Mouse (Mus musculus) liver, embryonic 13.5 days (tissue): ENCODE measurements around the gene Slc25a34. TPM values are rescaled to one million over a fixed set of nuclear protein-coding genes. Genes with fewer than 3 reads are reported as not detected.

ENCODE experiments used
- ATAC-seq: fragments of 200-750 bp; cut with Nextera tagmentation; 2 replicates; pipeline ENCODE4 v1.8.0; 2017; ENCODE audit warnings: low read depth, mild to moderate bottlenecking, moderate number of reproducible peaks, moderate library complexity
- DNase-seq: peaks from one replicate; pipeline ENCODE4 v3.0.0; 2022
- H3K27ac ChIP-seq: fragments of 300-500 bp; sonication (generic); 2 replicates; pipeline ENCODE4 v1.5.1; 2015; ENCODE audit warnings: moderate library complexity, mild to moderate bottlenecking, inconsistent platforms
- H3K27me3 ChIP-seq: fragments of 300-500 bp; sonication (generic); 2 replicates; pipeline ENCODE4 v1.6.1; 2015; ENCODE audit warnings: mild to moderate bottlenecking, inconsistent platforms
- H3K36me3 ChIP-seq: fragments of 300-500 bp; sonication (generic); 2 replicates; pipeline ENCODE4 v1.6.1; 2015; ENCODE audit warnings: mild to moderate bottlenecking, inconsistent platforms
- H3K4me1 ChIP-seq: fragments of 300-500 bp; sonication (generic); replicated peaks from 2 replicates; pipeline ENCODE4 v1.6.1; 2015; ENCODE audit warnings: inconsistent platforms
- H3K4me2 ChIP-seq: fragments of 300-500 bp; sonication (generic); 2 replicates; pipeline ENCODE4 v1.6.1; 2015; ENCODE audit warnings: inconsistent platforms, mild to moderate bottlenecking, moderate library complexity
- H3K4me3 ChIP-seq: fragments of 300-500 bp; sonication (generic); replicated peaks from 2 replicates; pipeline ENCODE4 v1.5.1; 2015; ENCODE audit warnings: mild to moderate bottlenecking, inconsistent platforms
- H3K9ac ChIP-seq: fragments of 300-500 bp; sonication (generic); 2 replicates; pipeline ENCODE4 v1.6.1; 2015; ENCODE audit warnings: mild to moderate bottlenecking, inconsistent platforms
- H3K9me3 ChIP-seq: fragments of 300-500 bp; sonication (generic); replicated peaks from 2 replicates; pipeline ENCODE4 v1.6.1; 2016; ENCODE audit warnings: inconsistent platforms
- WGBS: fragments of 180-500 bp; shearing (Covaris S2); methylation state at CpG from one replicate; pipeline ENCODE4 v1.1.7; 2015; ENCODE audit not compliant: insufficient replicate concordance; 5-methylcytosine and 5-hydroxymethylcytosine counted together
- polyA plus RNA-seq: library from polyadenylated mRNA; unstranded; fragments of >200 nt; fragmentation: Nextera tagmentation; extraction: Ambion mirVana; gene quantifications from 2 replicates; pipeline ENCODE4 v1.2.1, GENCODE M21; 2015

Gene Slc25a34
- polyA plus RNA-seq, 1 experiment from 2014 or later: 0.13 TPM

DNA sequence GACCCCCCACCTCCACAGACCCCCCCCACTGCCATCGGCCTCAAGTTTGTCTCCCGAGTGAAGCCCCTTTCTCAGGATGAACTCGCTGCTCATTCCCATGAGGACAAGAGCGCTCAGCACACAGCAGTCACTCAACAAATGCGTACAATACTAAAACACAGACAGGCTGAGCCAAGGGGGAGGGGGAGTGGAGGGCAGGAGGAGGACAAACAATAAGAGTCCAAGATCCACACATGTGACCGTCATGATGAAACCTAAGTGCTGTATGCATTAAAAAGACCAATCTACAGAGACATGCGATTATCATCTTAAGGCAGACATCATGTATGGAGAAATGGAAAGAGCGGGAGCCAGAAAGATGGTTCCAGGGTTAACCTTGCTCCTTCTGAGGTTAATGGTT lies 33.3 kb upstream of the Slc25a34 start:
- H3K27ac ChIP-seq: 0 out of 2 replicates have a peak overlapping the region, but pooled peaks have one; percentile 39
- no peaks in the 10 kb centered on the region for H3K27me3 ChIP-seq
- no peak for DNase-seq
- 81% methylated on average over 8 of the region's 8 CpGs for WGBS
- H3K4me1 ChIP-seq: peaks cover 31% of the 10 kb centered on the region
- H3K36me3 ChIP-seq: peaks cover 34% of the 10 kb centered on the region
- ATAC-seq: peak; percentile 30; the same call in 1 of the 2 replicates
- no peak overlapping the region for H3K4me2 ChIP-seq
- H3K9ac ChIP-seq: no peak overlapping the region
- no peak overlapping the region for H3K4me3 ChIP-seq
- no peaks in the 10 kb centered on the region for H3K9me3 ChIP-seq

- ATAC-seq (no peak), DNase-seq (no peak)
- H3K9me3 ChIP-seq: no peaks in the 10 kb centered on the region
- no peak overlapping the region for H3K27ac ChIP-seq
- no peaks in the 10 kb centered on the region for H3K27me3 ChIP-seq
- no peak overlapping the region for H3K4me3 ChIP-seq
- H3K4me1 ChIP-seq: peaks cover 31% of the 10 kb centered on the region
- no peak overlapping the region for H3K9ac ChIP-seq
- no peak overlapping the region for H3K4me2 ChIP-seq
- peaks cover 32% of the 10 kb centered on the region for H3K36me3 ChIP-seq
- 42% methylated on average over 12 of the region's 12 CpGs for WGBS
These were observed 32.4 kb upstream of the Slc25a34 start for GRCm38 (mm10) chr4:141655908-141656608.

- WGBS: 79% methylated on average over 6 of the region's 6 CpGs
These were observed 30.9 kb upstream of the Slc25a34 start for GRCm38 (mm10) chr4:141654509-141654908.

DNA sequence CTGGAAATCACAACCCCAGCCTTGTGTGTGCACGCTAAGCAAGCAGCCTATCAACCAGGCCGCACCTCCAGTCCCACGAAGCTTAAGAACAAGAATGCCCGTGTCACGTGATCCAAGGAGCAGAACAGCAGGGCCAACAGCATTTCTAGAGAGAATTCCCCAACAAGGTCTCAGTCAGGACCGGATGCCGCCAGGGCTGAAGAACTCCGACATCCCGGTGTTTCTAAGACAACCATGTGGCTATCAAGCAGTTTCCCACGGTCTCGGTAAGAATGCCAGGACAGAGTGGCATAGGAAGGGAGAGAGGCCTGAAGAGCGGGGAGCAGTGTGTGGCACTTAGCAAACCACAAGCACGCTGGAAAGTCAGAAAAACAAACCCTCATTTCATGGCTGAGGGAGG lies 30.2 kb upstream of the Slc25a34 start:
- DNase-seq (no peak), ATAC-seq (no peak)
- Histone ChIP-seq H3K27ac (no peak overlapping the region), H3K4me1 (peaks cover 30% of the 10 kb centered on the region), H3K9me3 (no peaks in the 10 kb centered on the region), H3K27me3 (no peaks in the 10 kb centered on the region), H3K4me2 (no peak overlapping the region), H3K4me3 (no peak overlapping the region), H3K36me3 (peaks cover 22% of the 10 kb centered on the region), H3K9ac (no peak overlapping the region)
- WGBS: 84% methylated on average over 13 of the region's 13 CpGs

More at GRCm38 (mm10) chr4:141654509-141654908, 30.9 kb upstream of the Slc25a34 start:
- Histone ChIP-seq H3K36me3 (peaks cover 19% of the 10 kb centered on the region), H3K27ac (no peak overlapping the region), H3K4me2 (no peak overlapping the region), H3K4me1 (peaks cover 31% of the 10 kb centered on the region), H3K27me3 (no peaks in the 10 kb centered on the region), H3K9ac (no peak overlapping the region), H3K4me3 (no peak overlapping the region), H3K9me3 (no peaks in the 10 kb centered on the region)
- ATAC-seq (no peak), DNase-seq (no peak)

DNA sequence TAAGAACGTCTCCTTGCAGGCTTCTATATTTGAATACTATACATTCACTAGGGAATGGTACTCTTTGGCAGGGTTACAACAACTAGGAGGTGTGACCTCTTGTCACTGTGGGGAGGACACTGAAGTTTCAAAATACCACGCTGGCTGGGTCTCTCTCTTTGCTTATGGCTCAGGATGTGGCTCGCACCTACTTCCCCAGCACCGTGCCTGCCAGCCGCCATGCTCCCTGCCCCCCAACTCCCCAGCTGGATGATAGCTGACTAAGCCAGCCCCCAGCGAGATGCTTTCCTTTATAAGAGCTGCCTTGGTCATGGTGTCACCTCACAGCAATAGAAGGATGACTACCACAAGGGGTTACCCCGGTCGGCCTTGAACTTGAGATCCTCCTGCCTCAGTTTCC lies 29.4 kb upstream of the Slc25a34 start:
- H3K9me3 ChIP-seq: no peaks in the 10 kb centered on the region
- H3K27ac ChIP-seq: no peak overlapping the region
- H3K4me1 ChIP-seq: peaks cover 23% of the 10 kb centered on the region
- H3K4me3 ChIP-seq: no peak overlapping the region
- DNase-seq (no peak), ATAC-seq (no peak)
- 64% methylated on average over 8 of the region's 8 CpGs for whole genome bisulfite sequencing
- peaks cover 24% of the 10 kb centered on the region for H3K36me3 ChIP-seq
- no peak overlapping the region for H3K4me2 ChIP-seq
- H3K9ac ChIP-seq: no peak overlapping the region
- H3K27me3 ChIP-seq: no peaks in the 10 kb centered on the region

GRCm38 (mm10) chr4:141651944-141652343 lies 28.3 kb upstream of the Slc25a34 start:
- DNase-seq (no peak), ATAC-seq (no peak)
- Histone ChIP-seq H3K27me3 (no peaks in the 10 kb centered on the region), H3K9ac (no peak overlapping the region), H3K9me3 (no peaks in the 10 kb centered on the region), H3K4me1 (peaks cover 16% of the 10 kb centered on the region), H3K4me3 (no peak overlapping the region), H3K36me3 (peaks cover 21% of the 10 kb centered on the region), H3K27ac (no peak overlapping the region), H3K4me2 (no peak overlapping the region)
- 82% methylated on average over 10 of the region's 10 CpGs for WGBS

GRCm38 (mm10) chr4:141651286-141651685 lies 27.7 kb upstream of the Slc25a34 start:
- no peak overlapping the region for H3K9ac ChIP-seq
- no peaks in the 10 kb centered on the region for H3K27me3 ChIP-seq
- no peaks in the 10 kb centered on the region for H3K9me3 ChIP-seq
- H3K27ac ChIP-seq: no peak overlapping the region
- peaks cover 10% of the 10 kb centered on the region for H3K4me1 ChIP-seq
- WGBS: 82% methylated on average over 6 of the region's 6 CpGs
- H3K4me3 ChIP-seq: no peak overlapping the region
- peaks cover 21% of the 10 kb centered on the region for H3K36me3 ChIP-seq
- DNase-seq: no peak
- H3K4me2 ChIP-seq: no peak overlapping the region
- no peak for ATAC-seq

DNA sequence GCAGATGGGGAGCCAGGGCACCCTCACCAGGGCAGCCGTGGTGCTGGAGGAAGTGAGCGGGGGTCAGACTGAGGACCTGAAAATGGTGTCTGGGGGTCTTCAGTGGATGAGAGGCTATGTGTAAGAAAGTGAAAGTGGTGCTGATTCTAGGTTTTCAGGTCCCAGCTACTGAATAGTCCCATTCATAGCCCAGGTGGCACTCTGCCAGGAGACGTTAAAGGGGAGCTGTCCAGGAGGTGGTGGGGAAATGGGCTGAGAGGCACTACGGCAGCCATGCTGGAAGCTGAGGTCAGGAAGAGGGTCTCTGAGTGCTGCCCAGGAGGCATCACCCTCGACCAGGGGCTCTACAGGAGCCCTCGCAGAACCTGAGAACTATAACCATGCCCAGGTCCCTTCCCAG lies 25.6 kb upstream of the Slc25a34 start:
- H3K9ac ChIP-seq: no peak overlapping the region
- H3K27me3 ChIP-seq: no peaks in the 10 kb centered on the region
- WGBS: 77% methylated on average over 6 of the region's 6 CpGs
- no peak overlapping the region for H3K4me3 ChIP-seq
- peaks cover 20% of the 10 kb centered on the region for H3K36me3 ChIP-seq
- no peak overlapping the region for H3K4me2 ChIP-seq
- no peak overlapping the region for H3K27ac ChIP-seq
- ATAC-seq (no peak), DNase-seq (no peak)
- 0 out of 2 replicates have a peak, but pooled peaks cover 2% of the 10 kb centered on the region for H3K4me1 ChIP-seq
- H3K9me3 ChIP-seq: no peaks in the 10 kb centered on the region

GRCm38 (mm10) chr4:141648262-141648661 lies 24.6 kb upstream of the Slc25a34 start:
- Histone ChIP-seq H3K4me1 (peaks cover 2% of the 10 kb centered on the region; the same call in 1 of the 2 replicates), H3K27ac (no peak overlapping the region), H3K27me3 (no peaks in the 10 kb centered on the region), H3K4me2 (no peak overlapping the region), H3K9ac (no peak overlapping the region), H3K36me3 (peaks cover 12% of the 10 kb centered on the region; the same call in 1 of the 2 replicates), H3K9me3 (no peaks in the 10 kb centered on the region), H3K4me3 (no peak overlapping the region)
- ATAC-seq (no peak), DNase-seq (no peak)
- WGBS: 87% methylated on average over 5 of the region's 5 CpGs

DNA sequence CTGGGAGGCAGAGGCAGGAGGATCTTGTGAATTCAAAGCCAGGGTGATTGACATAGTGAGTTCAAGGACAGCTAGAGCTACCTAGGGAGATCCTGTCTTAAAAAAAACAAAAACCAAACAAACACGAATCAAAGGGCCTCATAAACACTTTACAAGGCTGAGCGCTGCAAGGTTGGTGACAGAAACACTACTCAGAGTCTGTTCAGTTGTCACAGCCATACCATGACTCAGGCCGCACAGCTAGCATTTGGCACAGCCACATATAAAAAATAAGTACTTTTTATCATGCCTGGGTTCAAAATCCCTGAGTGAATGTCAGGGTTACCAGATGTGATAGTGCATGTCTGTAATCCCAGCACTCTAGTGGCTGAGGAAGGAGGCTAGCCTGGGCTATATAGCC lies 23.6 kb upstream of the Slc25a34 start:
- H3K9ac ChIP-seq: no peak overlapping the region
- H3K36me3 ChIP-seq: peaks cover 10% of the 10 kb centered on the region; the same call in 1 of the 2 replicates
- H3K27me3 ChIP-seq: no peaks in the 10 kb centered on the region
- 69% methylated on average over 3 of the region's 3 CpGs for WGBS
- H3K4me1 ChIP-seq: no peaks in the 10 kb centered on the region; the same call in 1 of the 2 replicates
- no peak overlapping the region for H3K4me2 ChIP-seq
- H3K27ac ChIP-seq: no peak overlapping the region
- no peak overlapping the region for H3K4me3 ChIP-seq
- H3K9me3 ChIP-seq: no peaks in the 10 kb centered on the region
- no peak for ATAC-seq
- DNase-seq: no peak

DNA sequence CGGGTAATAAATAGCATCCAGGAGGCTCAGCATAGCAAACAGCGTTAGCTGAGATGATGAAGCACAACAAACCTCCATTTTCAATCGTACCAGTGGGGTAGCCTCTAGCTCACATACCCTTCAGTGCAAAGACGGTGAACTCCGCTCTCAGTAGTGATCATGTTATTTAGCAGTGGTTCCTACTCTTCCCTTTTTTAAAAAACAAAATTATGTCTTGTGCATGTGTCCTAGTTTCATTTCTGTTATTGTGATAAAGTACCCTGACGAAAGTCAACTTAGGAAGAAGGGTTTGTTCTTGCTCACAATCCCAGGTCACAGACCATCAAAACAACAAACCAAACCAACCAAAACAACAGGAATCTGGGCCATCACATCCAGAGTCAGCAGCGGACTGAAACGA lies 22.4 kb upstream of the Slc25a34 start:
- Histone ChIP-seq H3K4me3 (no peak overlapping the region), H3K27ac (no peak overlapping the region), H3K27me3 (no peaks in the 10 kb centered on the region), H3K36me3 (peaks cover 18% of the 10 kb centered on the region), H3K9me3 (no peaks in the 10 kb centered on the region), H3K9ac (no peak overlapping the region), H3K4me2 (no peak overlapping the region), H3K4me1 (no peaks in the 10 kb centered on the region; the same call in 1 of the 2 replicates)
- ATAC-seq: no peak
- 85% methylated on average over 8 of the region's 8 CpGs for WGBS
- no peak for DNase-seq
